Comparison of ENCODE assay signal across 16 mouse cellular contexts in genomic region chr11:89403436-89403835, GRCm38 (mm10).
"Had no signal": no experiment of that assay in that cellular context is flagged by ENCODE, and none has a peak within 500 bp of the region (broad histone marks: within the 10 kb centered on the region; RNA-seq: fewer than 3 reads in every experiment).

No protein-coding gene starts in this region.

- H3K9ac ChIP-seq: neural tube, embryonic 12.5 days; neural tube, embryonic 13.5 days; neural tube, embryonic 15.5 days; stomach, embryonic 15.5 days had no signal

- H3K27me3 ChIP-seq: neural tube, embryonic 12.5 days; neural tube, embryonic 13.5 days; neural tube, embryonic 15.5 days; stomach, embryonic 15.5 days had no signal

- H3K4me3 ChIP-seq: neural tube, embryonic 12.5 days; neural tube, embryonic 13.5 days; neural tube, embryonic 15.5 days; stomach, embryonic 15.5 days had no signal

- H3K36me3 ChIP-seq: neural tube, embryonic 12.5 days; neural tube, embryonic 13.5 days; neural tube, embryonic 15.5 days; stomach, embryonic 15.5 days had no signal

- H3K9me3 ChIP-seq: neural tube, embryonic 12.5 days; neural tube, embryonic 13.5 days; neural tube, embryonic 15.5 days; stomach, embryonic 15.5 days had no signal

- H3K27ac ChIP-seq: neural tube, embryonic 12.5 days; neural tube, embryonic 13.5 days; neural tube, embryonic 15.5 days; stomach, embryonic 15.5 days; stomach, postnatal 0 days had no signal

- DNase-seq: retina, postnatal 1 day; right cerebral cortex, adult 18-20 months; right cerebral cortex, postnatal 14 days; right cerebral cortex, postnatal 25 days; right cerebral cortex, postnatal 4 days; spleen, adult 18-20 months; thymus, adult 18-20 months; thymus, adult 2 months; thymus, postnatal 14 days; thymus, postnatal 25 days; thymus, postnatal 4 days had no signal

- H3K4me1 ChIP-seq: neural tube, embryonic 12.5 days; neural tube, embryonic 13.5 days; neural tube, embryonic 15.5 days; stomach, embryonic 15.5 days had no signal

- H3K4me2 ChIP-seq: neural tube, embryonic 12.5 days; neural tube, embryonic 13.5 days; neural tube, embryonic 15.5 days; stomach, embryonic 15.5 days had no signal
